Mouse (Mus musculus) MEL (cell line): Measurements from ENCODE around the gene Gramd1b. TPM values are rescaled to one million over a fixed set of nuclear protein-coding genes. Genes with fewer than 3 reads are reported as not detected.

Source experiments
- DNase-seq: peaks from one replicate; pipeline ENCODE4 v3.0.0; 2011; ENCODE audit warnings: low read depth, low spot score
- H3K27ac ChIP-seq: 2 replicates; pipeline ENCODE4 v1.5.1; 2012; ENCODE audit warnings: low read depth, mild to moderate bottlenecking, control low read depth, low read length, moderate library complexity; ENCODE audit not compliant: control insufficient read depth
- H3K27me3 ChIP-seq, 2 experiments: fragments of 150-350 bp in 1 of 2; sonication (generic) in 1 of 2; 2 replicates each; pipeline ENCODE4 v1.6.1; 2012; ENCODE audit warnings: low read length in 2 of 2, mild to moderate bottlenecking in 2 of 2, improper control_type of control experiment in 1 of 2, moderate library complexity in 1 of 2; ENCODE audit not compliant: insufficient read depth in 2 of 2, control insufficient read depth in 1 of 2
- H3K36me3 ChIP-seq, 2 experiments: 2 replicates each; pipeline ENCODE4 v1.6.1; 2012 to 2014; ENCODE audit warnings: low read length in 2 of 2, improper control_type of control experiment in 1 of 2, inconsistent platforms in 1 of 2, mild to moderate bottlenecking in 1 of 2; ENCODE audit not compliant: insufficient read depth in 2 of 2, control insufficient read depth in 1 of 2
- H3K4me1 ChIP-seq, 2 experiments: fragments of 150-350 bp in 1 of 2; sonication (generic) in 1 of 2; 2 replicates each; pipeline ENCODE4 v1.6.1; 2012; ENCODE audit warnings: low read length in 2 of 2, improper control_type of control experiment in 1 of 2, mild to moderate bottlenecking in 1 of 2; ENCODE audit not compliant: insufficient read depth in 2 of 2, control insufficient read depth in 1 of 2
- H3K4me3 ChIP-seq, 2 experiments: fragments of 150-350 bp in 1 of 2; sonication (generic) in 1 of 2; 2 replicates each; pipeline ENCODE4 v1.5.1; 2012; ENCODE audit warnings: low read depth in 2 of 2, low read length in 2 of 2, mild to moderate bottlenecking in 2 of 2, moderate library complexity in 2 of 2, control low read depth in 1 of 2, improper control_type of control experiment in 1 of 2; ENCODE audit not compliant: control insufficient read depth in 1 of 2, insufficient read depth in 1 of 2
- H3K79me2 ChIP-seq: 2 replicates; pipeline ENCODE4 v1.6.1; 2012; ENCODE audit warnings: mild to moderate bottlenecking, low read length, moderate library complexity; ENCODE audit not compliant: control insufficient read depth, poor library complexity, insufficient read depth
- H3K9ac ChIP-seq: 2 replicates; pipeline ENCODE4 v1.6.1; 2012; ENCODE audit warnings: low read depth, mild to moderate bottlenecking, control low read depth, low read length, moderate library complexity; ENCODE audit not compliant: control insufficient read depth, poor library complexity, severe bottlenecking
- H3K9me3 ChIP-seq: fragments of 150-350 bp; sonication (generic); replicated peaks from 2 replicates; pipeline ENCODE4 v1.6.1; 2012; ENCODE audit warnings: mild to moderate bottlenecking, low read length, improper control_type of control experiment, moderate library complexity; ENCODE audit not compliant: insufficient read depth
- BHLHE40 ChIP-seq: IDR thresholded peaks from 2 replicates; pipeline ENCODE4 v1.6.1; 2012; ENCODE audit warnings: low read depth, mild to moderate bottlenecking, inconsistent platforms, low read length, improper control_type of control experiment, borderline replicate concordance
- CHD2 ChIP-seq: IDR thresholded peaks from 2 replicates; pipeline ENCODE4 v1.6.1; 2011; ENCODE audit warnings: low read length, improper control_type of control experiment
- CTCF ChIP-seq, 3 experiments: IDR thresholded peaks in 2 of 3; conservative IDR thresholded peaks in 1 of 3; 2 replicates each; pipeline ENCODE4 v1.5.1; 2011 to 2012; ENCODE audit warnings: low read length in 3 of 3, low read depth in 2 of 3, mild to moderate bottlenecking in 2 of 3, improper control_type of control experiment in 1 of 3, inconsistent platforms in 1 of 3, mixed read lengths in 1 of 3, moderate library complexity in 1 of 3; ENCODE audit not compliant: control insufficient read depth in 1 of 3, insufficient read depth in 1 of 3, poor library complexity in 1 of 3, severe bottlenecking in 1 of 3
- E2F4 ChIP-seq: IDR thresholded peaks from 2 replicates; pipeline ENCODE4 v1.6.1; 2011; ENCODE audit warnings: low read depth, low read length, improper control_type of control experiment, borderline replicate concordance
- ELF1 ChIP-seq: IDR thresholded peaks from 2 replicates; pipeline ENCODE4 v1.6.1; 2014; ENCODE audit warnings: low read depth, mild to moderate bottlenecking, inconsistent platforms, low read length, improper control_type of control experiment, moderate library complexity
- ETS1 ChIP-seq: IDR thresholded peaks from 2 replicates; pipeline ENCODE4 v1.6.1; 2012; ENCODE audit warnings: low read depth, mild to moderate bottlenecking, inconsistent platforms, low read length, improper control_type of control experiment, moderate library complexity
- GATA1 ChIP-seq: IDR thresholded peaks from 2 replicates; pipeline ENCODE4 v1.6.1; 2011; ENCODE audit warnings: low read depth, low read length, improper control_type of control experiment
- HCFC1 ChIP-seq: IDR thresholded peaks from 2 replicates; pipeline ENCODE4 v1.6.1; 2012; ENCODE audit warnings: low read depth, mild to moderate bottlenecking, inconsistent platforms, low read length, improper control_type of control experiment, moderate library complexity
- JUND ChIP-seq: IDR thresholded peaks from 2 replicates; pipeline ENCODE4 v1.6.1; 2011; ENCODE audit warnings: low read depth, mild to moderate bottlenecking, improper control_type of control experiment, low read length
- KAT2A ChIP-seq: conservative IDR thresholded peaks from 2 replicates; pipeline ENCODE4 v1.6.1; 2012; ENCODE audit warnings: low read depth, low read length, improper control_type of control experiment, inconsistent platforms
- MAFK ChIP-seq: IDR thresholded peaks from 2 replicates; pipeline ENCODE4 v1.6.1; 2011; ENCODE audit warnings: low read depth, mild to moderate bottlenecking, low read length, improper control_type of control experiment, borderline replicate concordance
- MXI1 ChIP-seq: IDR thresholded peaks from 2 replicates; pipeline ENCODE4 v1.6.1; 2011; ENCODE audit warnings: mild to moderate bottlenecking, low read depth, low read length, improper control_type of control experiment
- MYB ChIP-seq: IDR thresholded peaks from 2 replicates; pipeline ENCODE4 v1.6.1; 2011; ENCODE audit warnings: mild to moderate bottlenecking, low read depth, low read length, improper control_type of control experiment
- MYC ChIP-seq: IDR thresholded peaks from 2 replicates; pipeline ENCODE4 v1.6.1; 2011; ENCODE audit warnings: low read depth, mild to moderate bottlenecking, low read length, improper control_type of control experiment, moderate library complexity
- NRF1 ChIP-seq: IDR thresholded peaks from 2 replicates; pipeline ENCODE4 v1.6.1; 2014; ENCODE audit warnings: low read depth, mild to moderate bottlenecking, inconsistent platforms, low read length, improper control_type of control experiment, moderate library complexity; ENCODE audit not compliant: poor library complexity, insufficient read depth, severe bottlenecking
- POLR2A ChIP-seq, 2 experiments: IDR thresholded peaks; 2 replicates each; pipeline ENCODE4 v1.6.1; 2011 to 2012; ENCODE audit warnings: low read length in 2 of 2, mild to moderate bottlenecking in 2 of 2, control low read depth in 1 of 2, improper control_type of control experiment in 1 of 2, low read depth in 1 of 2, moderate library complexity in 1 of 2; ENCODE audit not compliant: control insufficient read depth in 1 of 2, insufficient read depth in 1 of 2, poor library complexity in 1 of 2
- POLR2AphosphoS2 ChIP-seq: IDR thresholded peaks from 2 replicates; pipeline ENCODE4 v1.6.1; 2011; ENCODE audit warnings: low read length, improper control_type of control experiment
- POLR2AphosphoS5 ChIP-seq: IDR thresholded peaks from 2 replicates; pipeline ENCODE4 v1.6.1; 2012; ENCODE audit warnings: low read depth, borderline replicate concordance, mild to moderate bottlenecking, inconsistent platforms, low read length, moderate library complexity, mixed read lengths
- RAD21 ChIP-seq: IDR thresholded peaks from 2 replicates; pipeline ENCODE4 v1.6.1; 2011; ENCODE audit warnings: mild to moderate bottlenecking, low read depth, low read length, improper control_type of control experiment
- RCOR1 ChIP-seq: IDR thresholded peaks from 2 replicates; pipeline ENCODE4 v1.6.1; 2012; ENCODE audit warnings: low read depth, mild to moderate bottlenecking, inconsistent platforms, low read length, improper control_type of control experiment
- SMC3 ChIP-seq: IDR thresholded peaks from 2 replicates; pipeline ENCODE4 v1.6.1; 2011; ENCODE audit warnings: low read depth, low read length, improper control_type of control experiment
- TAL1 ChIP-seq: IDR thresholded peaks from 2 replicates; pipeline ENCODE4 v1.6.1; 2012; ENCODE audit warnings: mild to moderate bottlenecking, inconsistent platforms, low read length, moderate library complexity, mixed read lengths
- TBP ChIP-seq: IDR thresholded peaks from 2 replicates; pipeline ENCODE4 v1.8.0; 2011; ENCODE audit warnings: low read depth, low read length, improper control_type of control experiment
- TCF12 ChIP-seq: IDR thresholded peaks from 2 replicates; pipeline ENCODE4 v1.6.1; 2014; ENCODE audit warnings: low read depth, mild to moderate bottlenecking, inconsistent platforms, low read length, improper control_type of control experiment, moderate library complexity
- UBTF ChIP-seq: IDR thresholded peaks from 2 replicates; pipeline ENCODE4 v1.6.1; 2012; ENCODE audit warnings: low read depth, mild to moderate bottlenecking, inconsistent platforms, low read length, improper control_type of control experiment, moderate library complexity, borderline replicate concordance; ENCODE audit not compliant: insufficient read depth
- ZC3H11A ChIP-seq: IDR thresholded peaks from 2 replicates; pipeline ENCODE4 v1.6.1; 2012; ENCODE audit warnings: low read depth, mild to moderate bottlenecking, inconsistent platforms, low read length, improper control_type of control experiment
- ZKSCAN1 ChIP-seq: IDR thresholded peaks from 2 replicates; pipeline ENCODE4 v1.6.1; 2012; ENCODE audit warnings: low read depth, mild to moderate bottlenecking, inconsistent platforms, low read length, improper control_type of control experiment, moderate library complexity
- ZMIZ1 ChIP-seq: IDR thresholded peaks from 2 replicates; pipeline ENCODE4 v1.6.1; 2012; ENCODE audit warnings: low read depth, mild to moderate bottlenecking, inconsistent platforms, low read length, improper control_type of control experiment, moderate library complexity
- polyA plus RNA-seq, 2 experiments: library from polyadenylated mRNA; stranded (reverse) in 1 of 2; unstranded in 1 of 2; fragments of >175 nt in 1 of 2; fragments of >200 nt in 1 of 2; gene quantifications; 2 replicates each; pipeline versions ENCODE4 v1.2.1 to v1.2.4; 2012; ENCODE audit warnings: low replicate concordance in 2 of 2, low read depth in 1 of 2; ENCODE audit not compliant: insufficient read length in 2 of 2, insufficient read depth in 1 of 2, missing spikeins in 1 of 2
- total RNA-seq: library from RNA; depleted of rRNA; stranded (reverse); fragments of 300-350 nt; gene quantifications from 2 replicates; pipeline ENCODE4 v1.2.3, GENCODE M21; 2012

Gramd1b gene
- total and polyA plus RNA-seq, 3 experiments: not detected

GRCm38 (mm10) chr9:40466782-40467181 is 64.4 kb downstream of the Gramd1b start:
- Histone ChIP-seq H3K36me3 (no peaks in the 10 kb centered on the region), H3K4me3 (no peak overlapping the region), H3K9me3 (no peaks in the 10 kb centered on the region), H3K27me3 (no peaks in the 10 kb centered on the region), H3K9ac (no peak overlapping the region), H3K79me2 (no peaks in the 10 kb centered on the region), H3K4me1 (no peaks in the 10 kb centered on the region), H3K27ac (no peak overlapping the region)
- no peak for DNase-seq
- TF ChIP-seq MAFK (no peak), RCOR1 (no peak), ZMIZ1 (no peak), POLR2A (IDR thresholded peaks at IDR 0.05; ENCODE audit: control insufficient read depth in 1 of 2, insufficient read depth in 1 of 2, low read depth in 1 of 2, low read length in 2 of 2, poor library complexity in 1 of 2) (no peak), POLR2AphosphoS2 (no peak), POLR2AphosphoS5 (no peak), HCFC1 (no peak), TCF12 (no peak)

DNA sequence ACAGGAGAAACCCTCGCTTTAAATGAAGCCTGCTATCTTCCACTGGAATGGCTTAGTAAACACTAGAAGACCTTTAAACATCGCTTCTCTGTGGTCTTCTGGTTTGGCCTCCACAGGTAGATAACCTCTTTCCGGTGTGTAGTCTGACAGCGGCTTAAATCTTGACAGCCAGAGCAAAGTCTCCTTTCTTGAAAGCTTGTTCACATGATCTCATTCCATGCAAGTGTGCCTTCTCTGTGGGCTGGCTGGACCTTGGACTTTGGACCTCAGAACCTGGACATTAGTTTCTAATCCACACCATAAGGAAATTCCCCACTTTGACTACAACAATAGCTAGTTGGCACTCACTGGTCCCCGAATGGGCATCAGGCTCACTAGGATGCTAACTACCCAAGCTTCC is 65.6 kb downstream of the Gramd1b start:
- TF ChIP-seq NRF1: no peak
- TF ChIP-seq CTCF (IDR thresholded peaks at IDR 0.05 in 2 of 3, conservative IDR thresholded peaks at IDR 0.05 in 1 of 3; ENCODE audit: control insufficient read depth in 1 of 3, insufficient read depth in 1 of 3, low read depth in 2 of 3, low read length in 3 of 3, poor library complexity in 1 of 3, severe bottlenecking in 1 of 3): no peak
- TF ChIP-seq SMC3: no peak
- no peak for TF ChIP-seq CHD2
- TF ChIP-seq HCFC1: no peak
- no peak for TF ChIP-seq GATA1
- no peak for TF ChIP-seq MAFK
- TF ChIP-seq E2F4: no peak
- no peak for TF ChIP-seq ETS1
- TF ChIP-seq MYC: no peak
- H3K9me3 ChIP-seq: no peaks in the 10 kb centered on the region
- no peak overlapping the region for H3K27ac ChIP-seq
- no peak overlapping the region for H3K4me3 ChIP-seq
- H3K27me3 ChIP-seq: no peaks in the 10 kb centered on the region
- DNase-seq: no peak
- no peaks in the 10 kb centered on the region for H3K4me1 ChIP-seq
- H3K79me2 ChIP-seq: no peaks in the 10 kb centered on the region
- H3K36me3 ChIP-seq: no peaks in the 10 kb centered on the region
- no peak overlapping the region for H3K9ac ChIP-seq

- Histone ChIP-seq H3K27me3 (no peaks in the 10 kb centered on the region), H3K9ac (no peak overlapping the region), H3K36me3 (no peaks in the 10 kb centered on the region), H3K4me3 (no peak overlapping the region), H3K4me1 (no peaks in the 10 kb centered on the region), H3K9me3 (no peaks in the 10 kb centered on the region), H3K27ac (no peak overlapping the region), H3K79me2 (no peaks in the 10 kb centered on the region)
- TF ChIP-seq KAT2A (no peak), ZC3H11A (no peak), HCFC1 (no peak), BHLHE40 (no peak), ZMIZ1 (no peak), MXI1 (no peak), JUND (no peak), TAL1 (no peak), RCOR1 (no peak), MYB (no peak), ZKSCAN1 (no peak), UBTF (no peak), POLR2AphosphoS5 (no peak), ELF1 (no peak), RAD21 (no peak), TCF12 (no peak), TBP (no peak), SMC3 (no peak)
- no peak for DNase-seq
Measured at GRCm38 (mm10) chr9:40462401-40462800, 68.8 kb downstream of the Gramd1b start.
